Mouse (Mus musculus) thymus, adult 2 months (tissue): ENCODE results near the gene C1qtnf2.

ENCODE experiments used
- CTCF ChIP-seq: fragments of 200-500 bp; IDR thresholded peaks from 2 replicates; pipeline ENCODE4 v1.5.1; 2012; ENCODE audit warnings: mild to moderate bottlenecking, control low read depth, low read length, moderate library complexity, borderline replicate concordance; ENCODE audit not compliant: control insufficient read depth, poor library complexity, insufficient read depth; ENCODE audit errors: extremely low read depth
- POLR2A ChIP-seq: fragments of 200-500 bp; IDR thresholded peaks from 2 replicates; pipeline ENCODE4 v1.6.1; 2012; ENCODE audit warnings: mild to moderate bottlenecking, low read length, control low read depth, moderate library complexity; ENCODE audit not compliant: control insufficient read depth, poor library complexity, insufficient read depth; ENCODE audit errors: extremely low read depth

GRCm38 (mm10) chr11:43433254-43434023 is 40.6 kb upstream of the C1qtnf2 start, which contains the start of gene Slu7:
- TF ChIP-seq CTCF (0 out of 2 replicates have a peak, but pooled peaks have one; percentile 15), POLR2A (0 out of 2 replicates have a peak, but pooled peaks have one; percentile 45)
